Mouse (Mus musculus): ENCODE results near the gene Spata17.
A peak's percentile ranks its signal among the peaks of the same experiment; 100 is the strongest.
"Not testable (repeated sequence)": the region's sequence is repeated elsewhere in the genome, so short reads cannot be mapped to it uniquely, and the experiment has no call there.

Spata17 gene

DNA sequence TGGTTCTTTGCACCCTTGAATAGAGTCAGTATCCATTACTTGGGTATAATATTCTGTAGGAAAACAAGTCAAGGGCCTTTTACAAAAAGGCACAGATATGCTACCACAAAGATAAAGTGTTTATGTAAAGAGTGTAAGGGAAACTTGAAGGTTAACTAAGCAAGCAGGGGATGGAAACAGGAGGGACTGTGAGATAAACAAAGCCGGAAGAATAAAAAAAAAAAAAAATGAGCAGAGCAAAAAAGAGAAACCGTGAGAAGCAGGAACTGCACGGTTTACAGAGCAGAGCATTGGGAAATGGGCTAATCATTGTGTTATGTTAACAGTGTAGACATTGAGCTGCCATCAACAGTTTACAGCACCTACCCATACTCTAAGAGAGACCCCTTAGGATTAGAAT lies 44.9 kb downstream of the Spata17 start:
- DNase-seq = no peak

DNA sequence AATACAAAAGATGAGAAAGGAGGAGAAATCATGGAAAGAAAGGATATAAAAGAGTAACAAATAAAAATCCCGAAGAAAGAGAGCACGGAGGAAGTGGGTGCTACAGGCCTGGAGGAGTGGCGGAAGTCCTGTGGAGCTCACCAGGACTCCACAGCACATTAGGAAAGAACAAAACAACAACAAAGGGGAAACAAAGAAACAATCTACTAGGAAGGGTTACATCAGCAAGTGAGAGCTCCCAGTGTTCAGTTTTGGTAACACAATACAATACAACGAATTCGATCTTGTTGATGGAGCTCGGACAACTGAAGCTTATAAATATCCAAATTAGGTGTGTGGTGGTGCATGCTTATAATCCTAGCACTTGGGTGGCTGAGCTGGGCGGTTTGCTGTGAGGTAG lies 45.6 kb downstream of the Spata17 start:
- no peak for DNase-seq

DNA sequence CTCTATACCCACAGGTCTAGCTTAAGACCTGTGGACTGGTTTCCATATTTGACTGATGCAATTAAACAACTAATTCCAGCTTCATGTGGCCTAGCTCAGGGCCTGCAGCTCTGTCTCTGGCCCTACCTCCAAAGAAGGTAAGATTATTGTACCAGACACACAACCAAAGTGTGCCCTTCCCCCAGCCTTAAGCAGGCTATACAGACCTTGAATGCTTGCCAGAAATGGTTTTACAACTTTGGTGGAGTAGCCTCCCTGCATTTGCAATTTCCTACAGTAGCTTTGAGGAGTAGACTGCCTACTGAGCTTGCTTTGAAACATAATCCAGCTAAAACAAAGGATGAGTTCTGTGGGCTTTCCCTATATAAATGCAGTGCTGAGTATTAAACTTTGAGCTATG lies 51.7 kb downstream of the Spata17 start:
- no peak for DNase-seq

DNA sequence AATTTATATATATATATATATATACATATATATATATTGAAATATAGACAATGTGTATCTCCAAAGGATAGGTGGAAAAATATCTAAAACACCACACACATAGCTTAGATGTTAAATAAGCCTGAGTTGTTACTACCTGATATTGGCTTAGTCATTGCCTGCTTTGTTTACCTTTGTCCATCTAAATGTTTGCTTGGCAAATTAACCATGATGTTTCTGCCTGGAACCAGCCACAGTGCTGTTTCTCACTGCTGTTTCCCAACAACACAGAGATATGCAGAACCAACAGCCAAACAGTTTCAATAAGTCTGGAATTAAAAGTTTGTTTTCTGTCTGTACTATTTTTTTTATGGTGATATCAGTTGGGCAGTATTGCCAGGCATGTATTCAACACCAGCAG lies 59.6 kb downstream of the Spata17 start:
- no peak for DNase-seq

DNA sequence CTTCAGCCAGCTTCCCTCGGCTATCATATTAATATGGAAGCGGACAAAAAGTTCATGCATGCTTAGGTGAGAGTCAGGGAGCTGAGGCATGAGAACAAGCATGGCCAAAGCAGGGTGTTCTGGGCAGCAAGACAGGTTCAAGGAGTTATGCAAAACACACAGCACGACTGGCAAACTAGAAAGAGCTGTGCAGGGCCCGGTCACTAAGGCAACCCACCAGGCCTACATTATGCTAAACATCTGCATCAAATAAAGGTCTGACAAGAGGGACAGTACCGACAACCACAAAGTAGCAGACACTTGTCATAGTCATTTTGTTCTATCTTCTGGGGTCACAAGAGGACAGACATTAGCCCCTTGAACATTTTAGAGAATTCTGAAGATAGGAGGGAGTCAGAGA lies 61.6 kb downstream of the Spata17 start:
- DNase-seq = no peak

DNA sequence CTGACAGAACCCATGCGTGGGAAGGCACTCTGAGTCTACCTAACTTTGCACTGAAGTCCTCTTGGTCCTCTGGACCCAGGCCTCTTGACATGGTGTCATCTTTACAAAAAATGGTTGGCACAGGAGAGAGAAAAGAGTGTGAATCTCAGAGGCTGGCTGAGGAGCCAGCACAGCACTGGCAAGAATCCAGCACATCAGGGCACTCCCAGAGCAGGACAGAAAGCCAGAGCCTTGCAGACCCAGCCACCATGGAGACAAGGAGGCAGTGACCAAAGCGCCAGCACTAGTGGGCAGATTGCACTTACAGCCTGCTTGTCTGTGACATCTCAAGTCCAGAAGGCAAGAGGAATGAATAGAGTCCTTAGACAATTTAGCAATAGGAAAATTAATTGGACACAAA lies 62.7 kb downstream of the Spata17 start:
- DNase-seq = no peak

GRCm38 (mm10) chr1:187142984-187143383 lies 72.3 kb downstream of the Spata17 start:
- no peak for DNase-seq

DNA sequence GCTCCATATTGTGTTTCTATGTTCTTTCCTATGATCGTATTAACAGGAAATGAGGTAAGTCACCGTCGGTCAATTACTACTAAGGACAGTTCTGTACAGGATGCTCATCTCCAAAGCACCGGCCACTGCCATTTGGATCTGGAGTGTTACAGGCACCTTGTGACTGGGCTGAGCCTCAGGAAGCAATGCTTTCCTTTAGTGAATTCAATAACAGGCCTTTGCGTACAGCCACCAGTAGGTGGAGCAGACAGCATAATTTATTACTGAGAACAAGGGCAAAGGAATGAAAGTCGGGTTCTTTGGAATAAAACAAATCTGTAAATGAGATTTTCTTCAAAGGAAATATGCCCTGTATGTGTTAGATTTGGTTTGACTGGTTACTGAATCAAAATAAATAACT lies 77.8 kb downstream of the Spata17 start:
- peak; percentile 56 to 70 for DNase-seq

DNA sequence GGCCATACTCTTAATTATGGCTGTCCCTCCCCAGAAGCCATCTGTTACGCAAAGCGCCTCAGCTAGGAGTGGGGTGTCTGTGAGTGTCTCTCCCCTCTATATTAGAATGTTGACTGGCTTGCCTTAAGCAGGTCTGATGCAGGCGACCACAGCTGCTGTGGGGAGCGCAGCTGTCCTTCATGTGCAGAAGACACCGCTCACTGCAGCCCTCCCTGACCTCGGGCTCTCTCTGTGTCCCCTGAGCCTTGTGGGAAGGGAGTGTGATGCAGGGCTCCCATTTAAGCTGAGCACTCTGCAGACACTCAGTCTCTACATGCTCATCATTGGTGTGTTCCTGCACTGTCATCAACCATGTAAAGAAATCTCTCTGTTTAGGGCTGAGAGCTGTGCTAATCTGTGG lies 79.4 kb downstream of the Spata17 start:
- DNase-seq = no peak

GRCm38 (mm10) chr1:187133841-187134240 lies 81.4 kb downstream of the Spata17 start:
- DNase-seq = no peak

- DNase-seq = no peak
Measured at GRCm38 (mm10) chr1:187132348-187132747, 82.9 kb downstream of the Spata17 start.

DNA sequence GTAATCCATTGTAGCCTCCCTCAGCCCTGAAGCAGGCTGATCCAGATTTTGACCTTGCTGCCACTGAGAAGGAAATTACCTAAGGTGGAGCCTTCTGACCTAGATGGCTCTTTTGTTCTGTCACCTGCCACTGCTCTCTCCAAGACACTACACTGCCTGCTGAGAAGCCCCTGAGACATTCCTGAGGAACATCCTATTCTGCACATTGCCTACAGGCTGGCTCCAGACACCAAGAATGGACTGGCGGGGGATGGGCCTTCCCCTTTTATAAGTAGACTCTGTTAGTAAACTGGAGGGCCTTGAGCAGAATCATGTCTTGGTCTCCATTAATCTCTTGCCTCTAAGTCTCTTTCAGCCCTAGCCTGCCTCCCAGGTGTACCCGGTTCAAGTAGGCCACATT lies 87.7 kb downstream of the Spata17 start:
- not testable (repeated sequence) for DNase-seq

- no peak for DNase-seq
Measured at GRCm38 (mm10) chr1:187125733-187126132, 89.5 kb downstream of the Spata17 start.

DNA sequence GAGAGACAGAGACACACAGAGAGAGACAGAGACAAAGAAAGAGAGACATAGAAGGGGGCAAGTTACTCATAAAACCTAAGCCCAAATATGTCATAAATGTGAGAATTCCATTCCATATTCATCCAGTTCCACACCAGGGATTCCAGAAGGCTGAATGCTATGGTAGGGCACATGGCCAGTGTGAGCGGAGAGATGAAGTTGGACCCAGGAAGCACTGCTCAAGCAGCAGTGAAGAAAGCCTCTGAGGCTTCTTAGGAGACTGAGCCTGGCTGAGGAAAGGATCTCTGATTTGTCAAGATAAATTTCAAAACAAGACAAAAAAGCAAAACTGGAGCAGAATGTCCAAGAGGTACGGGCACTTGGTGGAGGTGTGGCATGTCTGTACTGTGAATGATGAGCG lies 90.3 kb downstream of the Spata17 start:
- no peak for DNase-seq

GRCm38 (mm10) chr1:187119300-187119699 lies 96.0 kb downstream of the Spata17 start:
- no peak for DNase-seq

DNA sequence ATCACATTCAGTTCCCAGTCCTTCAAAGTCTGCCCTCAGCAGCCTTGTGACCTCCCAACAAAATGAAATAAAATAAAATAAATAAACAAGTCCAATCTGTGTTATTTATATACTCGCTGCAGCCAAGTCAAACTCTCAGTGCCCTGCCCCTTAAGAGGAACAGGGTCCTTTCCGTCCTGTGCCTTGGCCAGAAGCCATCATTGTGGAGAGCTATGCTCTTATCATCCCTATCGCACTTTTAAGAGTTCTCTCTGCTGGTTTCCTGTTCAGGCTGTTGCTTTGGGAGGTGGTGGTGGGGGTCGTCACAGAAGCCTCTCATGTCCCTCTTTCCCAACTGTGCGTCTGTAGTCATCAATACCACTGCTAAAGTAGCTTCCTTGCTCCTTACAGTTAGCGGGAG lies 97.2 kb downstream of the Spata17 start:
- DNase-seq = no peak

DNA sequence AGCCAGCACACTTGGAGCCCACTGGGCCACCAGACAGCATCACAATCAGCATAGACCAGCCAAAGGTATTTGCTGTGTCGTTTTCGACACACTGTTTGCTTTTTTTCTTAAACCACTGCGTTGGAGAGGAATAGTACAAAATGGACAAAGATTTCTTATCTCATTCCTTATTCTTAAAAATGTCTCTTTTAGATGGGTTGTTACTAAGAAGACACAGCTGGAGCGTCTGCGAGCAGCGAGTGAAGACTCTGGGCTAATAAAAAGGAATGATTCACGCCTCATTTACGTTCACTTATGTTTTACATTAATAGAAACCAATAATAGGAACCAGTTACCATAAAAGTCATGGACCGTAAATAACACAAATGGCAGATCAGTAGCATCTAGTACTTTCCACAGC lies 101.5 kb downstream of the Spata17 start:
- DNase-seq = no peak

- DNase-seq = no peak
Measured at GRCm38 (mm10) chr1:187102130-187102529, 113.1 kb downstream of the Spata17 start.

DNA sequence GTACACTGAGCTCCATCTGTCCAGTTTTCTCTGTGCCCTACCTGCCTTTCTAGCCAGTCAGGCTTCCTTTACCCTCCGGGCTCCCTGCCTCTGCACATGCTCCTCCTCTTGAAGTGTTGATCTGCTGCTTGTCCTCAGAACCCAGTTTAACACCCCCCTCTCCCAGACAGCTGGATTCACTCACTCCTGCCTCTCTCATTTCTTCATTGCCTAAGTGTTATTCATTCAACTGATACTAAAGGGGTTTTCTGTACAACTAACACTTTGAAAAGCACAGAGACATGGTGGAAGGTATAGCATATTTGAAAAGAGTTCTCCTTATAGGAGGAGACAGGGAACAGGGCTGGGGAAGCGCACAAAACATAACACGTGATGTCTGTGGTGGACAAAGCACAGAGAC lies 114.1 kb downstream of the Spata17 start:
- DNase-seq = no peak

DNA sequence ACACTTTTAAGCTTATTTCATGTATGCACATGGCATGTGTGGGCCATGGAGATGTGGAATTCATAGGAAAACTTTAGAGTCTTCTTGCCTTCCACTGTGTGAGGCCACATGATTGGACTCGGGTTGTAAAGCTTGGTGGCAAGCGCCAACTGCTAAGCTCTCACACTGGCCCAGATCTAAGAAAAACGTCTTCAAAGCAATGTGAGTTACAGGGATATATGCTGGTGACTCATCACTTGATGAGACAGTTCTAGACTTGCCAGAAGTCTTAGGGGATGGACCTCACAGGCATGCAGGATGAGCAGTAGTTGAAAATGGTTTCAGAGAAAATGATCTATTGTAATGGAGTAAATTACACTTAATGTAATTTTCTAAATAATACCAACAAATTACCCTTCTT lies 114.6 kb downstream of the Spata17 start:
- DNase-seq = no peak

DNA sequence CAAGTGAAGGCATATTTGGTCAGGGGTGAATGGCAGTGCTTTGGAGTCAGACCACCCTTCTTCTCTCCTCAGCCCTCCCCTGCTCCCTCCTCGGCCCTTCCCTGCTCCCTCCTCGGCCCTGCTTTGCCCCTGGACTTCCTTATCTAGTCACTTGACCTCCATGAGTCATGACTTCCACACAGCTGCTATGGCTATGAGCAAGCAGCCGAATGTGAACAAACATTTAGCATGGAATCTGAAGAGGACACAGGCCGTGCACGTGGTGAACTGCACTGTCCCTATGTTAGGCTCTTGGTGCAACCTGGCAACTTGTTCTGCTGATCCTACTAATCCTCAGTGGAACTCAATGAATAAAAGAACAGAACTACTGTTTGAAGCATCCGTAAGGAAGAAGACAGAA lies 117.0 kb downstream of the Spata17 start:
- no peak for DNase-seq

- no peak for DNase-seq
Measured at GRCm38 (mm10) chr1:187092546-187092945, 122.7 kb downstream of the Spata17 start.

DNA sequence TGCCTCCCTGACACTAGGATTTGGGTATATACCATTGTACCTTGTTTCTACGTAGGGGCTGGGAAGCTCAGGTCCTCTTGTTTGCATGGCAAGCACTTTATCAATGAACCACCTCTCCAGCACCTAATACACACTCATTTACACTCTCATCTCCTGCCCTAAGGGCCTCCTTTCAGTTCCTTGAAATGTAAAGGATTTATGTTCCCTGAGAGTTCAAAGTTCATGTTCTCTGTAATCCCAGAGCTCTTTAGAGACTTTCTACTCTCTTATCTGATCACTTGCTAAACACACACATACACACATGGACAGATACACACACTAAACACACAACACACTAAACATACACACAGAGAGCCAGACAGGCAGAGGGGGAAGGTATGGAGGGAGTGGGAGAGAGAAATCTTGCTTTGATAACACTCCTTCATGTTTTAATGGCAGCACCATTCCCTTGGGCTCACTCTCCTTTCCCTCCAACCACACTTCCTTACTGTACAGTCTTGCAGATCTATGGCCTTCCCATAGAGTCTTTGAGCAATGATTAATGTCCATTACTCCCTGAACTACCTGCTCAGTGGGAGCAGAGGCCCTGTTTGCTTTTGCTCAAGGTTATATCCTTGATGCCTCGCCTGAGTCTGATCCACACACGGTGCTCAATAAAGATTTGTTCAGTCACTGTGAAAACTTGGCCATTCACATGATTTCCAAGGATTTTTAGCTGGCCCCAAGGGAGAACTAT lies 126.4 kb downstream of the Spata17 start:
- no peak for DNase-seq

GRCm38 (mm10) chr1:187086027-187086426 lies 129.2 kb downstream of the Spata17 start:
- DNase-seq = no peak

DNA sequence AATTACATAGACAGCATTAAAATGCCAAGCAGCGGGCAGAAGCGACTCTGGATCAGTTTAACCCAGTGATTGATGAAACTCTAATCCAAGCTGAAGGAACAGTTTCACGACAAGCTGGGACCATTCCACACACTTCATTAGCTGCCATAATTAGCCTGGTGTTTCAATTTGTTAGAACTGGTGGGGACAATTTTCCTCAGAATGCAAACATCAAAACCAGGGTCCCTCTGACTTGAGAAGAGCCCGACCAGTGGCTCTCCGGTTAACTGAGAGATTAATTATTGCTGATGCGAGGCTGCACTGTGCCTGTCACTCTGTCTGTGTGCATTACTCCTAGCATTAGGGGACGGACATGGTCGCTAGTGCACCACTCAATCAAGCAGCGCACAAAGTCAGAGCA lies 137.9 kb downstream of the Spata17 start:
- no peak for DNase-seq

GRCm38 (mm10) chr1:187077043-187077334 lies 138.3 kb downstream of the Spata17 start:
- DNase-seq = no peak

Measured in kidney, postnatal 25 days (tissue).